Mouse (Mus musculus) cerebellum, adult 2 months (tissue): ENCODE results near the gene Ggt6.

Experiments used
- CTCF ChIP-seq: fragments of 200-500 bp; IDR thresholded peaks from 2 replicates; pipeline ENCODE4 v1.5.1; 2011; ENCODE audit warnings: low read depth, mild to moderate bottlenecking, control low read depth, low read length, moderate library complexity, borderline replicate concordance; ENCODE audit not compliant: insufficient read depth
- POLR2A ChIP-seq: fragments of 200-500 bp; IDR thresholded peaks from 2 replicates; pipeline ENCODE4 v1.6.1; 2011; ENCODE audit warnings: low read length, control low read depth, borderline replicate concordance; ENCODE audit not compliant: insufficient read depth

DNA sequence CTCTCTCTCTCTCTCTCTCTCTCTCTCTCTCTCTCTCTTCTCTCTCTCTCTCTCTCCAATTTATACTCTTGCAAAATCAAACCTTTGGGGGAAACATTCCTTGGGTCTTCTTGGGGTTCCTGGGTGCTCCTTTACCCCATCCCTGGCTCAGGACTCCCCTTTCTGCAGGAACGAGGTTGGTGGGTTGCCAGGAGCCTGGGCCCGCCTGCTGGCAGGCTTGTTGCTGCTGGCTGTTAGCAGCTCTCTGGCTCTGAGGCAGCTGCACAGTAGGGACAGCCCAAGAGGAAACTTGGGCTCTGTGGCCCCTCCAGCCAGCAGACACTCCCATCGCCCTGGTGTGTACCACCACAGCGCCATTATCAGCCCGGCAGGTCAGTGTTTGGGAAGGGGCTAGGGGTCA is 945 bp downstream of the Ggt6 start:
- TF ChIP-seq POLR2A (no peak), CTCF (no peak)
